Mouse (Mus musculus) megakaryocyte-erythroid progenitor cell, adult 5 weeks (primary cell): ENCODE data around the gene Ddo. TPM values are rescaled to one million over a fixed set of nuclear protein-coding genes. Genes with fewer than 3 reads are reported as not detected.

Source experiments
- polyA plus RNA-seq: library from polyadenylated mRNA; stranded (reverse); fragments of >175 nt; gene quantifications from 2 replicates; pipeline ENCODE4 v1.2.3, GENCODE M21; 2012

Ddo gene
- 0.03 TPM in 1 of 2 replicates, not detected in the other for polyA plus RNA-seq

DNA sequence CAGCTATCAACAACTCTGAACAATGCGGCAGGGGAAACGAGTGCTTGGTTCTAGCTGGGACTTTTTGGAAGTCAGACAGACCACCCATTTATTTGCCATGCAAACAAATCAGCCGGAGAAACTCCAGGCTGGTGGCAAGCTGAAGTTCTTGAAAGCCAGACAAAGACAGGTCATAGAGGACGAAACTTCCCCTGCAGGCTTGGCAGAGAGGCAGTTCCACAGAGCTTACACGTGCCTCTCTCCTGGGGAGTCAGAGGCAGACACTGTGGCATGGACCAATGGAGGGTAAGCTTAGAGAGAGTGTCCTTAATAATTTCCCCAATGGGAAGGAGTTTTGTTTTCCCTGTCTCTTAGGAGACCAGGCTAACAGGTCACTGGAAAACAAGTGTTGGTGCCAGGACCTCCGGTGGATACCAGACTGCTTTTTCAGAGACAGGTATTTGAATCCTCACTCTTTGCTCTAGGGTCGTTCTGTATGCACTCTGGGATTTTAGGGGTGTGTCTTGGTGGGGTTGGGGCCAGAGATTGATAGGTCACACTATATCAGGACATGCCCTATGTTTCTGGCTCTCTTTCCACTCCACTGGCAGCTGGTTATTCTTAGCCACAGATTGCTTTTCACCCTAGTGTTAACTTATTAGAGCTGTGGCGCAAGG lies at the start of gene Ddo:
Gene Ddo, plus strand, starts transcription at position 356 of the 656 bp plus-strand sequence.

DNA sequence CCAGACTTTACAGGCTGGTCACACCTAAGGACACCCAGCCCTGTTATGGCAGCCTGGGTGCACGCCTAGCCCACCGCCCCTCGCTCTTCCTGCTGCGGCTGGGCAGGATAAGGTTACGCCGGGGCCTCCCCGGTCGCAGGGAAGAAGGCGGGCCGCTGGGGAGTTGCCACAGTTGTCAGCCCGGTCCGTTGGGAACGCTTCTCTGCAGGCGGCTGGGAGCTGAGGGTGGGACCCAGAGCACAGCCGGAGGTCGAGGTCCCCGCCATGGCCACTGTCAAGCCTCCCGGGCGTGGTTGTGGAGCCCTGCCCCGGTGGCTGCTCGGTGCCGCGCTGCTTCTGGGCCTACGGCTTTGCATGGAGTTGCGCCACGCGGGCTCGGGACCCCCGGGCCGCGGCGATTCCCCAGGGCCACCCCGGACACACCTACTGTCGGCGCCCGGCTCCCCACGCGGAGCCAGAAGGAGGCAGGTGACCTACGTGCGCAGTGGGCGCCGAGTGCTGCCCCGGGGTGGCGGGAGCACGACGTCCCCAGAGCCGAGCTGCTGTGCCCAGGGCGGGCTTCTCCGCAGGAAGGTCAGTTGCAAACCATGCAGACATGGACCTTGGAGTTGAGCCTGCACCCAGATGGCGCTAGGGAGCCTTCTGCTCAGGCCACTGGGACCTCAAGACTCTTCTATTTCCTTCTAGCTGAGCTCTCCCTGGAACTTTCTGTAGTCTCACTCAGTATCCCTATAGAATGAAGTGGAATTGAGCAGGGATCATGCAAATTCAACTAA lies 53.5 kb downstream of the Ddo start, which contains the start of gene Mettl24:
Gene Mettl24, plus strand, starts transcription at position 191 of the 776 bp plus-strand sequence.

Other genes with a start within 250 kb of the Ddo start
- not detected in 2 replicates for gene Slc22a16, start 59.7 kb upstream of the Ddo start, polyA plus RNA-seq
- 0.09 and 0.15 TPM in 2 replicates for gene Mettl24, start 53.3 kb downstream of the Ddo start, polyA plus RNA-seq